Mouse (Mus musculus) limb, embryonic 11.5 days (tissue): ENCODE data around the gene Atxn1. TPM values are rescaled to one million over a fixed set of nuclear protein-coding genes. Genes with fewer than 3 reads are reported as not detected.

Experiments
- ATAC-seq: fragments of 200-750 bp; cut with Nextera tagmentation; 2 replicates; pipeline ENCODE4 v1.8.0; 2017; ENCODE audit warnings: low read depth; ENCODE audit not compliant: insufficient number of reproducible peaks, low FRiP score, low TSS enrichment
- DNase-seq: peaks from one replicate; pipeline ENCODE4 v3.0.0-alpha.2; 2015; ENCODE audit warnings: low spot score
- H3K27ac ChIP-seq: fragments of 300-500 bp; sonication (generic); replicated peaks from 2 replicates; pipeline ENCODE4 v1.5.1; 2014; ENCODE audit warnings: low read depth, mild to moderate bottlenecking, low read length
- H3K27me3 ChIP-seq: fragments of 300-500 bp; sonication (generic); 2 replicates; pipeline ENCODE4 v1.6.1; 2014; ENCODE audit warnings: mild to moderate bottlenecking, low read length, mixed read lengths; ENCODE audit not compliant: control insufficient read depth, insufficient read depth
- H3K36me3 ChIP-seq: fragments of 300-500 bp; sonication (generic); 2 replicates; pipeline ENCODE4 v1.6.1; 2014; ENCODE audit warnings: mild to moderate bottlenecking, low read length, moderate library complexity, mixed read lengths; ENCODE audit not compliant: control insufficient read depth, insufficient read depth
- H3K4me1 ChIP-seq: fragments of 300-500 bp; sonication (generic); 2 replicates; pipeline ENCODE4 v1.6.1; 2014; ENCODE audit warnings: low read length, mixed read lengths; ENCODE audit not compliant: control insufficient read depth, insufficient read depth
- H3K4me2 ChIP-seq: fragments of 300-500 bp; sonication (generic); 2 replicates; pipeline ENCODE4 v1.6.1; 2014; ENCODE audit warnings: low read depth, mild to moderate bottlenecking, moderate library complexity; ENCODE audit not compliant: severe bottlenecking
- H3K4me3 ChIP-seq: fragments of 300-500 bp; sonication (generic); 2 replicates; pipeline ENCODE4 v1.5.1; 2014; ENCODE audit warnings: low read depth, low read length
- H3K9ac ChIP-seq: fragments of 300-500 bp; sonication (generic); 2 replicates; pipeline ENCODE4 v1.6.1; 2014; ENCODE audit warnings: mild to moderate bottlenecking, low read length
- H3K9me3 ChIP-seq: fragments of 300-500 bp; sonication (generic); 2 replicates; pipeline ENCODE4 v1.6.1; 2016; ENCODE audit warnings: low read length; ENCODE audit not compliant: control insufficient read depth
- WGBS: fragments of 180-500 bp; shearing (Covaris S2); extraction: QIAGEN DNeasy Blood & Tissue Kit; methylation state at CpG from one replicate; pipeline ENCODE4 v1.1.7; 2014; 5-methylcytosine and 5-hydroxymethylcytosine counted together
- polyA plus RNA-seq: library from polyadenylated mRNA; unstranded; fragments of >200 nt; fragmentation: Nextera tagmentation; extraction: Ambion mirVana; gene quantifications from 2 replicates; pipeline ENCODE4 v1.2.1, GENCODE M21; 2014

Gene Atxn1
- polyA plus RNA-seq, 1 experiment from 2014 or later, result 1.5 TPM

DNA sequence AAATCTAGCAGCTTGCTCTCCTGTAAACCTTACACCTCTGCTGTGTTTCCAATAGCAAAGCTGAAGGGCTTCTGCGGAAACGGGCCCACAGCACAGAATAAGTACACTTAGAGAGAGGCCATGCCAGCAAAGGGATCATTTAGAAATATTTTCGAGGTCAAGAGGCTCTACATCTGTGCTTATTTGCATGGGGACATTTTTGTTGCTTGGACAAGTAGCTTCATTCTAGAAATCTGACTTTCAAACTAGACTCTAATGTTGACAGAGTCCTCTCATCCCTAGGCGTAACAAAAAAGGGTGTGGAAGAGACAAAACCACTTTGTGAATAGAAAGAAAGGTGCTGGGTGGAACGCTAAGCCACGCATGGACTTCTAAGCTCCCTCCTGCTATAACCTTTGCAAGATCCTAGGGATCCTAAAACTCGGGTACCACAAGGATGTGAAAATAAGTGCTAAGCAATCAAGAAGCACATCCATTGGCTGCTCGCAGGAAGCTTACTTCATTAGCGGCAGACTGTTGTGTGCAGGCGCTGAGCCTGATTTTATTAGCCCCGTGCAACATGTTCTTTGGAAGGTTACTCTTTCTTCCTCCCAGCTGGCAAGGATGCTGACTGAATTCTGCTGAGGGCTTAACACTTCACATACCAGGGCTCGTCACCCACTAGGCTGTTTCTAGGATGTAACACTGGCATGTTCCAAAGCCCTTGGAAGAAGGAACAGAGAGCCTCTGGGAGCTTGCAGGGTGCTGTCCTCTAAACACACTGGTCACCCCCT, 334.1 kb downstream of the Atxn1 start:
- no peak for ATAC-seq
- Histone ChIP-seq H3K9ac (no peak overlapping the region), H3K4me1 (no peaks in the 10 kb centered on the region), H3K9me3 (no peaks in the 10 kb centered on the region), H3K27ac (no peak overlapping the region), H3K4me2 (no peak overlapping the region), H3K4me3 (no peak overlapping the region), H3K36me3 (no peaks in the 10 kb centered on the region), H3K27me3 (no peaks in the 10 kb centered on the region)
- DNase-seq, result no peak
- 63% methylated on average over 12 of the region's 12 CpGs for WGBS

DNA sequence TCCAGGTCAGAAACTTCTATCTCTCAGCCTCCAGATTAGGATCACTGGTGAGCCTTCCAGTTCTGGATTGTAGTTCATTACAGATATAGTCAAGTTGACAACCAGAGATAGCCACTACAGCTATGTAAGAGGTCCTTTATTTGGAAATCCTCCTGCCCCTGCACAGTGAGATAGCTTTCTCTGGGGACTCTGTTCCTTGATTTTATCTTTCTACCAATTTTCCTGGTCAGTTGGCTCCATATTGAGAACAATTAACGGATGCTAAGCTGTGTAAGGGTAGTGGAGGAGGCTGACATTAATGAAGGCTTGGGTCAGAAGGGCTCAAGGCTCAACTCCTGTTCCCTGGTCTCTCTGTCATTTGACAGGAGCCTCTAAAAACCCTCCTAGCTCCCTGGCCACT, 335.1 kb downstream of the Atxn1 start:
- H3K4me2 ChIP-seq, result no peak overlapping the region
- no peaks in the 10 kb centered on the region for H3K27me3 ChIP-seq
- H3K9me3 ChIP-seq, result no peaks in the 10 kb centered on the region
- no peak overlapping the region for H3K4me3 ChIP-seq
- H3K27ac ChIP-seq, result no peak overlapping the region
- no peaks in the 10 kb centered on the region for H3K36me3 ChIP-seq
- WGBS, result 84% methylated on average over 1 of the region's 1 CpGs
- ATAC-seq (no peak), DNase-seq (no peak)
- H3K4me1 ChIP-seq, result no peaks in the 10 kb centered on the region
- H3K9ac ChIP-seq, result no peak overlapping the region

DNA sequence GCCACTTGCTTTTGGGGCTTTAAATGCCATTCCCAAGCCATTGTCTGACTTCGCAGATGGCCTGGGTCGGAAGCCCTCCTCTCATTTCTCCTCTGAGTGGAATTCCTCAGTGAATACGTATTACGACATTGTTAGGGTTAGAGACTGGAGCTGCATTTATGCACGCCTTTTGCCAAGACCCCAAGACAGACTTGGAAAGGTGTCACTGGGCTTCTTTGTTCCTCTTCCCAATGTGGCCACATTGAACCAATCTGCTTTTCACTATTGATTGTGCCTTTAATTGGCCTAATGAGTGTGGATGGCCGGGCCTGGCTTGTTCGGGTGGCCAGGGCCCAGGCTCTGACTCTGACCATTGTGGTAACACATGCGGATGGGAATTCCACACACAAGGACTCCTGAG, 336.5 kb downstream of the Atxn1 start:
- WGBS, result 81% methylated on average over 8 of the region's 8 CpGs

DNA sequence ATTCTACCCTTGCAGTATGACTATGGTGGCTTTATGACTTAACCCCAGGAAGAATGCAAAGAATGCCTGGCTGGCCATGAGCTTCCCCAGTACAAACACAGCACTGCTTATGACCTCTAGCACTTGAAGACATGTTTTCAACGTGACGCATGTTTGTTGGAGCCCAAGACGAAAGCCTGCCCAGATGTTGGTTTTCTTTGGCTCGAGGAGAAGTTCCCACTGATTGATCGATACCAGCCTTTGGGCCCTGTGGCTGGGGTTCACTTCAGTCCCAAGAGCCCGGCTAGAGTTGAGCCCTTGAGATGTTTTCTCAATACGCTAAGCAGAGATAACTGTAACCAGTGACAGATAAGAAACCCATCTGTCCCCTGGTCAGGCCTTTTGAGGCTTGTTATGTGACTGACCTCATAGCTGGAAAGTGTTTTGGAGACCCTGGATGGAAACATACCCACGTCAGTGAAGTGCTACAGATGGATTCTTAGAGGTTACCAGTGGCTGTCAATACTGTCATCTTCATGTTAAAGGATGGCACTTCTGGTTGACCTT, 337.5 kb downstream of the Atxn1 start:
- WGBS, result 75% methylated on average over 8 of the region's 8 CpGs
- Histone ChIP-seq H3K27me3 (no peaks in the 10 kb centered on the region), H3K4me1 (no peaks in the 10 kb centered on the region), H3K27ac (no peak overlapping the region), H3K36me3 (no peaks in the 10 kb centered on the region), H3K4me3 (no peak overlapping the region), H3K9me3 (no peaks in the 10 kb centered on the region; the same call in 1 of the 2 replicates), H3K4me2 (no peak overlapping the region), H3K9ac (no peak overlapping the region)
- DNase-seq (no peak), ATAC-seq (no peak)

More for the DNA sequence above, 336.5 kb downstream of the Atxn1 start:
- Histone ChIP-seq H3K27ac (no peak overlapping the region), H3K27me3 (no peaks in the 10 kb centered on the region), H3K36me3 (no peaks in the 10 kb centered on the region), H3K4me1 (no peaks in the 10 kb centered on the region), H3K9ac (no peak overlapping the region), H3K4me3 (no peak overlapping the region), H3K4me2 (no peak overlapping the region), H3K9me3 (no peaks in the 10 kb centered on the region; the same call in 1 of the 2 replicates)
- DNase-seq (no peak), ATAC-seq (no peak)

DNA sequence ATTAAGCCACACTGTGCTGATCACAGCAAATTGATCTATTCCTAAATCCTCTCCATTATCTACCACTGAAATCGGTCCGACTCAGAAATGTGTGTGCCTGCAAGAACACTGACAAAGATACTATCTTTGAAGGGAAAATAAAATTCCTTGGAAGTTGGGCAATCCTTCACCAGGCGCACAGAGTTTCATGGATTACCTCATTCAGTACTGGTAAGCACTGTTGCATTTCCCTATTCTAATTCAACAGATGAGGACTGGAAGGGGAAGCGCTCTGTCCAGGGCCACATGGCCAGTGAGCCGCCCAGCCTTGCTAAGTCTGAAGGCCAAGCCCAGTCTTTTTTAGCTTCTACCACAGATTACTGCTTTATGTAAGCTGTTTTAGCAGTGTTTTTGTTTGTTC, 339.1 kb downstream of the Atxn1 start:
- WGBS, result 96% methylated on average over 5 of the region's 5 CpGs
- H3K9me3 ChIP-seq, result no peaks in the 10 kb centered on the region; the same call in 1 of the 2 replicates
- H3K4me3 ChIP-seq, result no peak overlapping the region
- DNase-seq (no peak), ATAC-seq (no peak)
- no peak overlapping the region for H3K9ac ChIP-seq
- no peaks in the 10 kb centered on the region for H3K4me1 ChIP-seq
- H3K36me3 ChIP-seq, result no peaks in the 10 kb centered on the region
- no peak overlapping the region for H3K4me2 ChIP-seq
- H3K27me3 ChIP-seq, result no peaks in the 10 kb centered on the region
- no peak overlapping the region for H3K27ac ChIP-seq

DNA sequence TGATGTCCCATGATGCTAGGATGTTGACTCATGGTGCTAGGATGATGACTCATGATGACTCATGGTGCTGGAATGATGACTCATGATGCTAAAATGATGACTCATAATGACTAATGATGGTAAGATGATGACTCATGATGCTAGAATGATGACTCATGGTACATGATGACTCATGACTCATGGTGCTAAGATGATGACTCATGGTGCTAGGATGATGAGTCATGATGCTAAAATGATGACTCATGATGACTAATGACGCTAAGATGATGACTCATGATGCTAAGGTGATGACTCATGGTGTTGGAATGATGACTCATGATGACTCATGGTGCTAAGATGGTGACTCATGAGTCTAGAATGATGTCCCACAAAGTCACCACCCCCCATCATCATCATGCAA, 341.0 kb downstream of the Atxn1 start:
- no peak for ATAC-seq
- no peaks in the 10 kb centered on the region for H3K4me1 ChIP-seq
- no peak overlapping the region for H3K4me2 ChIP-seq
- no peaks in the 10 kb centered on the region for H3K36me3 ChIP-seq
- no peak for DNase-seq
- H3K9me3 ChIP-seq, result no peaks in the 10 kb centered on the region; the same call in 1 of the 2 replicates
- H3K4me3 ChIP-seq, result no peak overlapping the region
- H3K9ac ChIP-seq, result no peak overlapping the region
- no peaks in the 10 kb centered on the region for H3K27me3 ChIP-seq
- 76% methylated on average over 1 of the region's 1 CpGs for WGBS
- no peak overlapping the region for H3K27ac ChIP-seq

DNA sequence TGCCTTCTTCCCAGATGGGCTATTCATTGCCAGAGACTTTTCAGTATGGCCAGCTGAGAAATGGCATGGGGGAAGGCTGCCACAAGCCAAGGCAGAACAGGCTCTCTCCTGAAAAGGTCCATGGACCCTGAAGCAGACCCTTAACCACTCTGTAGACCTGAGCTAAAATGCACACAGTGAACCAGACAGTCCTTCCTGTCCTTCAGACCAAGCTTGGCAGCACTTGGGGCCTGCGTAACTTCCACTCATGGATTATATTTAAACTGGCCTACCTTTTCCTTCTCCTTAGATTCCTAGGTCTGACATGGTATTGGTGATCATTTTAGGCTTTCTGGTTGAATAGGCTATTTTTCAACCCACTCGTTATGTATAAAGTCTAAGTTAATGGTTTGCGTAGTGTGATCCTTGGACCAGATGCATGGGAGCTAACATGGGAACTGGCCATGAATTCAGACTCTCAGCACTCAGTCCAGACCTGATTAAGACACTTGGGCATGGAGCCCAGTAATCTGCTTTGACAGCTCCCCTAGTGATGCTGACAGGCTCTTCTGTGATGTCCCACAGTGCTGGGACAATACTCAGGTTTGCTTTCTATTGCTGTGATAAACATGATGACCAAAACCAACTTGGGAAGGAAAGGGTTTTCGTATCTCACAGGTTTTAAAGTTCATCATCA, 341.8 kb downstream of the Atxn1 start:
- no peak overlapping the region for H3K4me3 ChIP-seq

DNA sequence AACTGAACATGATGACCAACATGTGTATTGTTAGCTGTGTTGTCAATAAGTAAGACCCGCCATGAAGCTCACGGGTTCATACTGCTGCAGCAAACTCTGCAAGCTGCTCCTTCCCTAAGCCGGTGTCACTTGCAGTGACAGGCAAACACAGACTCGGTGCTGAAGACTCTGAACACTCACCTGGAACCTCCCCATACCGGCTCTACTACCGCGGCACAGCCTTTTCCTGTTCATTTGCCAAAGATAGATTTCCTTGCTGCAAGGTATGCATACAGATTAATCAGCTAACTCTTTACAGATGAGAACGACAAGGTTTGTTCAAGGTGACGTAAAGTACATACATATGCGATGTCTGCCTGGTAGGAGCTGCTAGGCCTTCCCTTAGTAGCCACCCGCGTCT, 344.1 kb downstream of the Atxn1 start:
- ATAC-seq, result no peak
- DNase-seq, result no peak
- Histone ChIP-seq H3K9me3 (no peaks in the 10 kb centered on the region; the same call in 1 of the 2 replicates), H3K27me3 (no peaks in the 10 kb centered on the region), H3K4me3 (no peak overlapping the region), H3K27ac (no peak overlapping the region), H3K4me1 (no peaks in the 10 kb centered on the region), H3K9ac (no peak overlapping the region), H3K36me3 (no peaks in the 10 kb centered on the region), H3K4me2 (no peak overlapping the region)
- 89% methylated on average over 12 of the region's 12 CpGs for WGBS

More for the DNA sequence above, 341.8 kb downstream of the Atxn1 start:
- H3K9ac ChIP-seq, result no peak overlapping the region
- H3K36me3 ChIP-seq, result no peaks in the 10 kb centered on the region
- DNase-seq, result no peak
- WGBS, result 90% methylated on average over 4 of the region's 4 CpGs
- H3K4me2 ChIP-seq, result no peak overlapping the region
- no peak for ATAC-seq
- H3K4me1 ChIP-seq, result no peaks in the 10 kb centered on the region
- H3K9me3 ChIP-seq, result no peaks in the 10 kb centered on the region; the same call in 1 of the 2 replicates
- H3K27me3 ChIP-seq, result no peaks in the 10 kb centered on the region
- H3K27ac ChIP-seq, result no peak overlapping the region
